Mouse (Mus musculus): ENCODE results near the gene Leo1. TPM values are rescaled to one million over a fixed set of nuclear protein-coding genes. Genes with fewer than 3 reads are reported as not detected.
"Not testable (repeated sequence)": the region's sequence is repeated elsewhere in the genome, so short reads cannot be mapped to it uniquely, and the experiment has no call there.

Leo1 gene
- polyA plus RNA-seq, 1 experiment, result 25.4 TPM

GRCm38 (mm10) chr9:75468297-75468696, 27.0 kb downstream of the Leo1 start:
- TF ChIP-seq CEBPB (IDR thresholded peaks at IDR 0.05; ENCODE audit: insufficient read depth, poor library complexity, severe bottlenecking) (no peak), TCF3 (IDR thresholded peaks at IDR 0.05; ENCODE audit: insufficient read length, low read depth) (no peak), USF1 (IDR thresholded peaks at IDR 0.05; ENCODE audit: low read depth) (no peak), TCF12 (IDR thresholded peaks at IDR 0.05; ENCODE audit: insufficient read depth, poor library complexity, severe bottlenecking) (no peak), POLR2AphosphoS2 (IDR thresholded peaks at IDR 0.05; ENCODE audit: insufficient read length, low read depth) (no peak), MYOD1 (IDR thresholded peaks at IDR 0.05; ENCODE audit: control insufficient read depth in 1 of 3, insufficient read length in 2 of 3, low read depth in 2 of 3) (no peak), MYOG (IDR thresholded peaks at IDR 0.05; ENCODE audit: control insufficient read depth in 1 of 3, insufficient read depth in 1 of 3, insufficient read length in 2 of 3, low read depth in 2 of 3) (no peak), SRF (IDR thresholded peaks at IDR 0.05; ENCODE audit: control insufficient read depth, insufficient read length, low read depth) (no peak), REST (IDR thresholded peaks at IDR 0.05; ENCODE audit: insufficient read depth, insufficient read length) (no peak), E2F4 (IDR thresholded peaks at IDR 0.05; ENCODE audit: insufficient read depth) (no peak), POLR2A (IDR thresholded peaks at IDR 0.05; ENCODE audit: insufficient read length, low read depth) (no peak), MAX (IDR thresholded peaks at IDR 0.05; ENCODE audit: low read depth) (no peak)
- Histone ChIP-seq H3ac (ENCODE audit: control insufficient read depth, insufficient read length) (no peak overlapping the region), H3K4me2 (ENCODE audit: low read depth) (no peak overlapping the region), H3K27me3 (ENCODE audit: control insufficient read depth, insufficient read depth, insufficient read length) (no peaks in the 10 kb centered on the region), H3K4me3 (no peak overlapping the region), H3K79me2 (ENCODE audit: control insufficient read depth, insufficient read depth) (no peaks in the 10 kb centered on the region), H3K36me3 (ENCODE audit: control insufficient read depth, insufficient read depth) (peaks cover 7% of the 10 kb centered on the region)

GRCm38 (mm10) chr9:75477212-75477611, 35.9 kb downstream of the Leo1 start:
- Histone ChIP-seq H3K4me3 (no peak overlapping the region), H3K27me3 (ENCODE audit: control insufficient read depth, insufficient read depth, insufficient read length) (no peaks in the 10 kb centered on the region), H3K4me2 (ENCODE audit: low read depth) (no peak overlapping the region), H3K79me2 (ENCODE audit: control insufficient read depth, insufficient read depth) (no peaks in the 10 kb centered on the region), H3ac (ENCODE audit: control insufficient read depth, insufficient read length) (no peak overlapping the region), H3K36me3 (ENCODE audit: control insufficient read depth, insufficient read depth) (no peaks in the 10 kb centered on the region)
- TF ChIP-seq SRF (IDR thresholded peaks at IDR 0.05; ENCODE audit: control insufficient read depth, insufficient read length, low read depth) (no peak), MYOD1 (IDR thresholded peaks at IDR 0.05; ENCODE audit: control insufficient read depth in 1 of 3, insufficient read length in 2 of 3, low read depth in 2 of 3) (no peak), MYOG (IDR thresholded peaks at IDR 0.05; ENCODE audit: control insufficient read depth in 1 of 3, insufficient read depth in 1 of 3, insufficient read length in 2 of 3, low read depth in 2 of 3) (no peak), POLR2AphosphoS2 (IDR thresholded peaks at IDR 0.05; ENCODE audit: insufficient read length, low read depth) (no peak), MAX (IDR thresholded peaks at IDR 0.05; ENCODE audit: low read depth) (no peak)

DNA sequence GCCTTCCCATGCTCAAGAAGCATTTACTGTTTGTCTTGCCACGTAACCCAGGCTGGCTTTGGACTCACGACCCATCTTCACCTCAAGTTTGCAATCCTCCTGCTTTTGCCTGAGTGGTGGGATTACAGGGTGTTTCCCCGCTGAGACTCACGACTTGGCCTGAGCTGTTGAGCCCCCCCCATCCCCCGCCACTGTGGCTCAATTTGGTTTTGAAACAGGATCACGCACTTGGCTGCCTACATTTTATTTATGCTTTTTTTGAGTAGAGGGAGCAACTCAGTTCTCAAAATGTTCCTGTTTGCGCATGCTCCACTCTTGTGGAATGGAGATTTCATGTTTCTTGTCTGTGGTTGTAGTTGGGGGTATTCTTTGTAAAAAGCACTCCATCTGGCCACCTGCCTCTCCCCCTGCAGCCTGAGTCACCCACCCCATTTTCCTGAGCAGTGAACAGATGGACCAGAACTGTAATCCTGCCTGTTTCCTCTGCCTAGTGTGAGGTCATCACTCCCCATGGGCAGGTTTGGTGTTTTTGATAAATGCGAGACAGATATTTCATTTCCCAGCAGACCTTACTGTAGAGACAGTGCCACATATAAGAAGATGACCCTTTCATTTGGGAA, 37.9 kb downstream of the Leo1 start:
- TF ChIP-seq MYOD1 (IDR thresholded peaks at IDR 0.05; ENCODE audit: control insufficient read depth in 1 of 3, insufficient read length in 2 of 3, low read depth in 2 of 3) (peak in 1 of 3 experiments; percentile 26), TCF12 (IDR thresholded peaks at IDR 0.05; ENCODE audit: insufficient read depth, poor library complexity, severe bottlenecking) (no peak)
- H3K4me3 ChIP-seq, result no peak overlapping the region
- no peaks in the 10 kb centered on the region for H3K79me2 ChIP-seq (ENCODE audit: control insufficient read depth, insufficient read depth)
- H3ac ChIP-seq (ENCODE audit: control insufficient read depth, insufficient read length), result no peak overlapping the region
- H3K27me3 ChIP-seq (ENCODE audit: control insufficient read depth, insufficient read depth, insufficient read length), result no peaks in the 10 kb centered on the region
- H3K4me2 ChIP-seq (ENCODE audit: low read depth), result no peak overlapping the region
- H3K36me3 ChIP-seq (ENCODE audit: control insufficient read depth, insufficient read depth), result no peaks in the 10 kb centered on the region

- Histone ChIP-seq H3K4me3 (no peak overlapping the region), H3ac (ENCODE audit: control insufficient read depth, insufficient read length) (no peak overlapping the region), H3K36me3 (ENCODE audit: control insufficient read depth, insufficient read depth) (no peaks in the 10 kb centered on the region), H3K79me2 (ENCODE audit: control insufficient read depth, insufficient read depth) (no peaks in the 10 kb centered on the region), H3K27me3 (ENCODE audit: control insufficient read depth, insufficient read depth, insufficient read length) (no peaks in the 10 kb centered on the region), H3K4me2 (ENCODE audit: low read depth) (no peak overlapping the region)
- TF ChIP-seq TCF3 (IDR thresholded peaks at IDR 0.05; ENCODE audit: insufficient read length, low read depth) (no peak), POLR2AphosphoS2 (IDR thresholded peaks at IDR 0.05; ENCODE audit: insufficient read length, low read depth) (no peak), SRF (IDR thresholded peaks at IDR 0.05; ENCODE audit: control insufficient read depth, insufficient read length, low read depth) (no peak), POLR2A (IDR thresholded peaks at IDR 0.05; ENCODE audit: insufficient read length, low read depth) (no peak), MYOG (IDR thresholded peaks at IDR 0.05; ENCODE audit: control insufficient read depth in 1 of 3, insufficient read depth in 1 of 3, insufficient read length in 2 of 3, low read depth in 2 of 3) (no peak), USF1 (IDR thresholded peaks at IDR 0.05; ENCODE audit: low read depth) (no peak), REST (IDR thresholded peaks at IDR 0.05; ENCODE audit: insufficient read depth, insufficient read length) (no peak), CEBPB (IDR thresholded peaks at IDR 0.05; ENCODE audit: insufficient read depth, poor library complexity, severe bottlenecking) (no peak), E2F4 (IDR thresholded peaks at IDR 0.05; ENCODE audit: insufficient read depth) (no peak), MYOD1 (IDR thresholded peaks at IDR 0.05; ENCODE audit: control insufficient read depth in 1 of 3, insufficient read length in 2 of 3, low read depth in 2 of 3) (no peak), MAX (IDR thresholded peaks at IDR 0.05; ENCODE audit: low read depth) (no peak), TCF12 (IDR thresholded peaks at IDR 0.05; ENCODE audit: insufficient read depth, poor library complexity, severe bottlenecking) (no peak)
Observed at GRCm38 (mm10) chr9:75480536-75481075, 39.3 kb downstream of the Leo1 start.

DNA sequence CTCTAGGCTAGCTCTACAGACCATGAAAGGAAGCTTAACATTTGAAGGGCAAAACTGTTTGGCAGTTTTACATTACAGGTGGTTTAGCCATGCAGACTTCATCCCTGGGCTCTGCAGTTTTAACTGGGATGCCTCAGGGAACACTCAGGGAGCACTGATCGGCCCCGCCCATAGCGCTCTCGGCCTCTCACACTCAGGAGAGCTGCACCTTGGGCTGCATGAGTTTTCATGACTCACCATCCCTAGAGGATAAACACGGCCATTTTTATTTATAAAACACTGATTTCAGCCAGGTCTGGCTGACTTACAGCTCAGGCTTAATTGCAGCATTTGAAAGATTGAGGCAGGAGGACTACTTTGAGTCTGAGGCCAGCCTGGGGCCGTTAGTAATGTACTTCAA, 43.9 kb downstream of the Leo1 start:
- TF ChIP-seq POLR2AphosphoS2 (IDR thresholded peaks at IDR 0.05; ENCODE audit: insufficient read length, low read depth) (no peak), POLR2A (IDR thresholded peaks at IDR 0.05; ENCODE audit: insufficient read length, low read depth) (no peak), CEBPB (IDR thresholded peaks at IDR 0.05; ENCODE audit: insufficient read depth, poor library complexity, severe bottlenecking) (no peak), USF1 (IDR thresholded peaks at IDR 0.05; ENCODE audit: low read depth) (no peak), E2F4 (IDR thresholded peaks at IDR 0.05; ENCODE audit: insufficient read depth) (no peak), MYOG (IDR thresholded peaks at IDR 0.05; ENCODE audit: control insufficient read depth in 1 of 3, insufficient read depth in 1 of 3, insufficient read length in 2 of 3, low read depth in 2 of 3) (no peak), MYOD1 (IDR thresholded peaks at IDR 0.05; ENCODE audit: control insufficient read depth in 1 of 3, insufficient read length in 2 of 3, low read depth in 2 of 3) (no peak), TCF12 (IDR thresholded peaks at IDR 0.05; ENCODE audit: insufficient read depth, poor library complexity, severe bottlenecking) (no peak), SRF (IDR thresholded peaks at IDR 0.05; ENCODE audit: control insufficient read depth, insufficient read length, low read depth) (no peak)
- no peaks in the 10 kb centered on the region for H3K36me3 ChIP-seq (ENCODE audit: control insufficient read depth, insufficient read depth)

GRCm38 (mm10) chr9:75488255-75488654, 46.9 kb downstream of the Leo1 start:
- H3ac ChIP-seq (ENCODE audit: control insufficient read depth, insufficient read length); H3K4me3 ChIP-seq: not testable (repeated sequence)

More for the DNA sequence above, 43.9 kb downstream of the Leo1 start:
- H3K27me3 ChIP-seq (ENCODE audit: control insufficient read depth, insufficient read depth, insufficient read length), result no peaks in the 10 kb centered on the region
- H3K79me2 ChIP-seq (ENCODE audit: control insufficient read depth, insufficient read depth), result no peaks in the 10 kb centered on the region
- no peak overlapping the region for H3ac ChIP-seq (ENCODE audit: control insufficient read depth, insufficient read length)
- no peak overlapping the region for H3K4me2 ChIP-seq (ENCODE audit: low read depth)
- no peak overlapping the region for H3K4me3 ChIP-seq

More at GRCm38 (mm10) chr9:75488255-75488654, 46.9 kb downstream of the Leo1 start:
- H3K27me3 ChIP-seq (ENCODE audit: control insufficient read depth, insufficient read depth, insufficient read length); H3K79me2 ChIP-seq (ENCODE audit: control insufficient read depth, insufficient read depth); H3K4me2 ChIP-seq (ENCODE audit: low read depth); H3K36me3 ChIP-seq (ENCODE audit: control insufficient read depth, insufficient read depth): not testable (repeated sequence)

Measured in myocyte (in vitro differentiated cells).